Mouse (Mus musculus) forebrain, embryonic 11.5 days (tissue): ENCODE data around the gene Hnrnpab. TPM values are rescaled to one million over a fixed set of nuclear protein-coding genes. Genes with fewer than 3 reads are reported as not detected.
A peak's percentile ranks its signal among the peaks of the same experiment; 100 is the strongest.

Source experiments
- ATAC-seq: fragments of 200-750 bp; cut with Nextera tagmentation; replicated peaks from 2 replicates; pipeline ENCODE4 v1.8.0; 2017; ENCODE audit warnings: moderate TSS enrichment; ENCODE audit not compliant: low FRiP score
- DNase-seq: peaks from one replicate; pipeline ENCODE4 v3.0.0-alpha.2; 2017; ENCODE audit warnings: low spot score
- H3K27ac ChIP-seq: fragments of 300-500 bp; sonication (generic); 2 replicates; pipeline ENCODE4 v1.5.1; 2014; ENCODE audit warnings: low read depth, low read length
- H3K27me3 ChIP-seq: fragments of 300-500 bp; sonication (generic); 2 replicates; pipeline ENCODE4 v1.6.1; 2014; ENCODE audit warnings: mild to moderate bottlenecking, low read length, mixed read lengths; ENCODE audit not compliant: control insufficient read depth, insufficient read depth
- H3K36me3 ChIP-seq: fragments of 300-500 bp; sonication (generic); 2 replicates; pipeline ENCODE4 v1.6.1; 2014; ENCODE audit warnings: mild to moderate bottlenecking, low read length, moderate library complexity, mixed read lengths; ENCODE audit not compliant: control insufficient read depth, insufficient read depth
- H3K4me1 ChIP-seq: fragments of 300-500 bp; sonication (generic); replicated peaks from 2 replicates; pipeline ENCODE4 v1.6.1; 2014; ENCODE audit warnings: low read length, mixed read lengths; ENCODE audit not compliant: control insufficient read depth, insufficient read depth
- H3K4me2 ChIP-seq: fragments of 300-500 bp; sonication (generic); 2 replicates; pipeline ENCODE4 v1.6.1; 2014; ENCODE audit warnings: low read depth, mild to moderate bottlenecking, low read length, moderate library complexity, mixed read lengths; ENCODE audit not compliant: severe bottlenecking
- H3K4me3 ChIP-seq: fragments of 300-500 bp; sonication (generic); 2 replicates; pipeline ENCODE4 v1.5.1; 2014; ENCODE audit warnings: low read depth, low read length
- H3K9ac ChIP-seq: fragments of 300-500 bp; sonication (generic); 2 replicates; pipeline ENCODE4 v1.6.1; 2014; ENCODE audit warnings: low read length
- H3K9me3 ChIP-seq: fragments of 300-500 bp; sonication (generic); 2 replicates; pipeline ENCODE4 v1.6.1; 2016; ENCODE audit warnings: low read length, mixed read lengths; ENCODE audit not compliant: control insufficient read depth
- WGBS: fragments of 180-500 bp; shearing (Covaris S2); extraction: QIAGEN DNeasy Blood & Tissue Kit; methylation state at CpG from one replicate; pipeline ENCODE4 v1.1.7; 2014; 5-methylcytosine and 5-hydroxymethylcytosine counted together
- polyA plus RNA-seq: library from polyadenylated mRNA; unstranded; fragments of >200 nt; fragmentation: Nextera tagmentation; extraction: Ambion mirVana; gene quantifications from 2 replicates; pipeline ENCODE4 v1.2.1, GENCODE M21; 2014

Hnrnpab gene
- polyA plus RNA-seq, 1 experiment from 2014 or later, result 830 TPM

- no peak for ATAC-seq
- Histone ChIP-seq H3K27ac (no peak overlapping the region), H3K9ac (no peak overlapping the region), H3K4me2 (no peak overlapping the region), H3K36me3 (peaks cover 6% of the 10 kb centered on the region; the same call in 1 of the 2 replicates), H3K27me3 (no peaks in the 10 kb centered on the region), H3K4me1 (peaks cover 4% of the 10 kb centered on the region; the same call in 1 of the 2 replicates), H3K9me3 (no peaks in the 10 kb centered on the region), H3K4me3 (no peak overlapping the region)
- 88% methylated on average over 3 of the region's 3 CpGs for WGBS
- DNase-seq, result no peak
Measured at GRCm38 (mm10) chr11:51609266-51609909, 2.7 kb upstream of the Hnrnpab start.

GRCm38 (mm10) chr11:51607096-51607738 lies 570 bp upstream of the Hnrnpab start:
- DNase-seq (no peak), ATAC-seq (peak; percentile 63)
- H3K27ac ChIP-seq, result peak overlapping the region; percentile 82
- peaks cover 12% of the 10 kb centered on the region; the same call in 1 of the 2 replicates for H3K4me1 ChIP-seq
- H3K9me3 ChIP-seq, result no peaks in the 10 kb centered on the region
- peak overlapping the region; percentile 100 for H3K9ac ChIP-seq
- no peaks in the 10 kb centered on the region for H3K27me3 ChIP-seq
- H3K36me3 ChIP-seq, result peaks cover 26% of the 10 kb centered on the region
- WGBS, result 14% methylated on average over 15 of the region's 15 CpGs
- peak overlapping the region; percentile 60 for H3K4me2 ChIP-seq
- peak overlapping the region; percentile 98 for H3K4me3 ChIP-seq

- under 1% methylated on average over 81 of the region's 81 CpGs for WGBS
- peaks cover 38% of the 10 kb centered on the region for H3K36me3 ChIP-seq
Measured at GRCm38 (mm10) chr11:51605602-51606446, 823 bp downstream of the Hnrnpab start.

GRCm38 (mm10) chr11:51602253-51602652 lies 4.4 kb downstream of the Hnrnpab start:
- DNase-seq (no peak), ATAC-seq (no peak)
- Histone ChIP-seq H3K9ac (no peak overlapping the region; the same call in 1 of the 2 replicates), H3K36me3 (peaks cover 62% of the 10 kb centered on the region), H3K9me3 (no peaks in the 10 kb centered on the region), H3K27me3 (no peaks in the 10 kb centered on the region), H3K4me2 (no peak overlapping the region), H3K4me3 (no peak overlapping the region), H3K27ac (no peak overlapping the region), H3K4me1 (peaks cover 14% of the 10 kb centered on the region; the same call in 1 of the 2 replicates)
- WGBS, result 92% methylated on average over 3 of the region's 3 CpGs

More at GRCm38 (mm10) chr11:51605602-51606446, 823 bp downstream of the Hnrnpab start:
- no peaks in the 10 kb centered on the region for H3K27me3 ChIP-seq
- H3K4me1 ChIP-seq, result peaks cover 13% of the 10 kb centered on the region; the same call in 1 of the 2 replicates
- H3K4me2 ChIP-seq, result peak overlapping the region; percentile 94
- DNase-seq, result peak; percentile 90
- peak overlapping the region; percentile 100 for H3K9ac ChIP-seq
- peak overlapping the region; percentile 98 for H3K4me3 ChIP-seq
- H3K27ac ChIP-seq, result peak overlapping the region; percentile 91
- no peaks in the 10 kb centered on the region for H3K9me3 ChIP-seq
- ATAC-seq, result peak; percentile 56

- Histone ChIP-seq H3K4me3 (no peak overlapping the region), H3K36me3 (peaks cover 46% of the 10 kb centered on the region), H3K4me2 (no peak overlapping the region), H3K4me1 (peaks cover 6% of the 10 kb centered on the region; the same call in 1 of the 2 replicates), H3K9me3 (no peaks in the 10 kb centered on the region), H3K9ac (no peak overlapping the region), H3K27ac (no peak overlapping the region), H3K27me3 (no peaks in the 10 kb centered on the region)
- no peak for ATAC-seq
- 86% methylated on average over 2 of the region's 2 CpGs for WGBS
- no peak for DNase-seq
Measured at GRCm38 (mm10) chr11:51597553-51597952, 9.1 kb downstream of the Hnrnpab start.

- Histone ChIP-seq H3K4me3 (no peak overlapping the region), H3K27me3 (no peaks in the 10 kb centered on the region), H3K9ac (no peak overlapping the region), H3K9me3 (no peaks in the 10 kb centered on the region), H3K36me3 (peaks cover 39% of the 10 kb centered on the region; the same call in 1 of the 2 replicates), H3K4me2 (no peak overlapping the region), H3K4me1 (0 out of 2 replicates have a peak, but pooled peaks cover 2% of the 10 kb centered on the region), H3K27ac (no peak overlapping the region)
- DNase-seq (no peak), ATAC-seq (no peak)
- 94% methylated on average over 1 of the region's 1 CpGs for WGBS
Measured at GRCm38 (mm10) chr11:51595459-51596083, 11.1 kb downstream of the Hnrnpab start.

DNA sequence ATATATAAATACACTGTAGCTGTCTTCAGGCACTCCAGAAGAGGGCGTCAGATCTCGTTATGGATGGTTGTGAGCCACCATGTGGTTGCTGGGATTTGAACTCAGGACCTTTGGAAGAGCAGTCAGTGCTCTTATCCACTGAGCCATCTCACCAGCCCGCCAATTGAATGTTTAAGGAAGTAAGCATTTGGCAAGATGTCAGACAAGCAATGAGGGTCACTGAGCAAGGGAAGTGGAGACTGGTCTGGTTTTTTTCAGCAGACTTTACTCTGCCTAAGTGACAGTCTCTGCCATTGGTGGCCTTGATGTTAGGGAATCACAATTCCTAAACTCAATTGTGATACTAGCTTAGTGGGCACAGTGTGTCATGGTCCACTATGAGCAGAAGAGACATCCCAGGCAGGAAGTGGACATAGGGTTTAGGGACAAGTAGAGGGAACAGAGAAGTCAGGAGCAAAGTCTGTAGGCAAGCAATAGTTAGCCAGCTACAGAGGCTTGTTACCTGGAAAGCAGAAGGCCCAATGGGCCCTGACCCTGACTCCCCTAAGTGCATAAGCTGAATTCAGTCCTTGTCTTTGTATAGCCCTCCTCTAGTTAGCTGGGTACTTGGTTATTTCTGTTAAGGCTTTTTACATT lies 11.8 kb downstream of the Hnrnpab start:
- 87% methylated on average over 3 of the region's 3 CpGs for WGBS
- Histone ChIP-seq H3K4me3 (no peak overlapping the region), H3K9ac (no peak overlapping the region), H3K36me3 (peaks cover 39% of the 10 kb centered on the region), H3K4me2 (no peak overlapping the region), H3K4me1 (0 out of 2 replicates have a peak, but pooled peaks cover 2% of the 10 kb centered on the region), H3K27me3 (no peaks in the 10 kb centered on the region), H3K27ac (no peak overlapping the region), H3K9me3 (no peaks in the 10 kb centered on the region)
- ATAC-seq (no peak), DNase-seq (peak; percentile 47)
